Mouse (Mus musculus) kidney, postnatal 4 days (tissue): ENCODE measurements around the gene Coro7.
"Not testable (repeated sequence)": the region's sequence is repeated elsewhere in the genome, so short reads cannot be mapped to it uniquely, and the experiment has no call there.

ENCODE experiments used
- DNase-seq, 2 experiments: peaks; one replicate each; pipeline ENCODE4 v3.0.0; 2021; ENCODE audit warnings: mixed read lengths in 2 of 2

Gene Coro7

GRCm38 (mm10) chr16:4680922-4681455, 1.4 kb upstream of the Coro7 start:
- DNase-seq = not testable (repeated sequence)

GRCm38 (mm10) chr16:4678080-4678479, 1.5 kb downstream of the Coro7 start:
- no peak for DNase-seq

GRCm38 (mm10) chr16:4676836-4677235, 2.7 kb downstream of the Coro7 start:
- DNase-seq = no peak

- no peak for DNase-seq
Measured at GRCm38 (mm10) chr16:4674091-4674490, 5.5 kb downstream of the Coro7 start.

GRCm38 (mm10) chr16:4670317-4670716, 9.3 kb downstream of the Coro7 start:
- DNase-seq = no peak

- DNase-seq = peak; percentile 93
Measured at GRCm38 (mm10) chr16:4667190-4667808, 12.3 kb downstream of the Coro7 start.

- DNase-seq = no peak
Measured at GRCm38 (mm10) chr16:4665726-4666125, 13.9 kb downstream of the Coro7 start.

GRCm38 (mm10) chr16:4663806-4664205, 15.8 kb downstream of the Coro7 start:
- DNase-seq = no peak

- DNase-seq = no peak
Measured at GRCm38 (mm10) chr16:4661605-4662004, 18.0 kb downstream of the Coro7 start.

GRCm38 (mm10) chr16:4659326-4659725, 20.3 kb downstream of the Coro7 start:
- no peak for DNase-seq

- peak; percentile 72 to 83 for DNase-seq
Measured at GRCm38 (mm10) chr16:4658781-4659245, 20.8 kb downstream of the Coro7 start.

GRCm38 (mm10) chr16:4656571-4657081, 23.0 kb downstream of the Coro7 start:
- no peak for DNase-seq

- DNase-seq = peak; percentile 51 to 63
Measured at GRCm38 (mm10) chr16:4655764-4656570, 23.6 kb downstream of the Coro7 start.

GRCm38 (mm10) chr16:4655251-4655734, 24.3 kb downstream of the Coro7 start:
- peak; percentile 60 to 75 for DNase-seq

- peak; percentile 65 to 76 for DNase-seq
Measured at GRCm38 (mm10) chr16:4654706-4655105, 24.9 kb downstream of the Coro7 start.

- no peak for DNase-seq
Measured at GRCm38 (mm10) chr16:4652707-4653416, 26.7 kb downstream of the Coro7 start.

GRCm38 (mm10) chr16:4651624-4652023, 28.0 kb downstream of the Coro7 start:
- no peak for DNase-seq

- DNase-seq = no peak
Measured at GRCm38 (mm10) chr16:4651081-4651480, 28.5 kb downstream of the Coro7 start.

GRCm38 (mm10) chr16:4650161-4650560, 29.4 kb downstream of the Coro7 start:
- no peak for DNase-seq

GRCm38 (mm10) chr16:4649692-4650091, 29.9 kb downstream of the Coro7 start:
- DNase-seq = no peak

- no peak for DNase-seq
Measured at GRCm38 (mm10) chr16:4649211-4649610, 30.4 kb downstream of the Coro7 start.

GRCm38 (mm10) chr16:4648416-4649023, 31.1 kb downstream of the Coro7 start:
- peak in 1 of 2 experiments; percentile 60 for DNase-seq
